Mouse (Mus musculus): ENCODE data around the gene Rpusd2. TPM values are rescaled to one million over a fixed set of nuclear protein-coding genes. Genes with fewer than 3 reads are reported as not detected.
"Not testable (repeated sequence)": the region's sequence is repeated elsewhere in the genome, so short reads cannot be mapped to it uniquely, and the experiment has no call there.

The Rpusd2 gene
- 1 to 10 TPM in 15 of 26 experiments, under 1 TPM in 11; 0.21 to 8.1 (median 1.5) TPM for total RNA-seq (2018; cell fraction: chromatin; rRNA removed)
- 1 to 10 TPM in 23 of 26 experiments, under 1 TPM in 3; 0.48 to 5.9 (median 3.3) TPM for total RNA-seq (2018; cell fraction: cytosol; rRNA removed)
- total RNA-seq (2018; cell fraction: nucleus; rRNA removed): 1 to 10 TPM in 18 of 26 experiments, under 1 TPM in 8; 0.36 to 7.6 (median 1.3) TPM
- 1.7 to 3.6 TPM (median 2.4 TPM) in 3 replicates for polyA plus RNA-seq (2018)

DNA sequence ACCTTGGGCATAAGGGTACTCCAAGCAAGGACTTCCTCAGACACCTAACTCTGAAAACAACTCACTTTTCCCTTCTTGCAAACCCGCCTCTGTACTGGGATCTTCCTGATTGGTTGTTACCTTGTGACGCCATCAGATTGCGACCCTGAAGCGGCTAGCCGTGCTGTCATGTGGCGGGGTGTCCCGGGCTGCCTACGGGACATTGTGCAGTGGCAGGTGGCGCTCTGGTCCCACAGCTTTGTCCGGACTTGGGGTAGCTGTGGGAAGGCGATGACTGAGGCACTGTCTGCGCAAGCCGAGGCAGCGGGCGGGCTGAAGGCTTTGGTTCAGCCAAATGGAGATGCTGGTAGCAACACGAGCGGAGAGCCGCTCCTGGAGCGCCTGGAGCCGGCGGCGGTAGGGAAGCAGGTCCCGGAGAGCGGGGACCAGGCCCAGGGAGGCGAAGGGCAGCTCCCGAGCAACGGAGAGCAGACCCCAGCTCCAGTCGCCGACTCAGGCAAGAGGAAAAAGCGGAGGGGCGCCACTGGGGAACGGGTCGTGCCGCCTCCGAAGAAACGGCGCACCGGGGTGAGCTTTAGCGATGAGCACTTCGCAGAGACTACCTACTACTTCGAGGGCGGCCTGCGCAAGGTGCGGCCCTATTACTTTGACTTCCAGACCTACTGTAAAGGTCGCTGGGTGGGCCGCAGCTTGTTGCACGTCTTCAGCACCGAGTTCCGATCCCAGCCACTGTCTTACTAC is at the start of gene Rpusd2:
Rpusd2 (plus strand) TSS at position 135 of the 741 bp plus-strand sequence.
- H3K27ac ChIP-seq: no peak within 1 kb of the TSS
- H3K36me3 ChIP-seq (ENCODE audit: inconsistent target): peaks cover 16% of the 10 kb centered on the region
- H3K79me2 ChIP-seq (ENCODE audit: inconsistent target): no peaks in the 10 kb centered on the region
- WGBS (ENCODE audit: missing documents): under 1% methylated on average over 49 of the region's 49 CpGs
- peak within 1 kb of the TSS; percentile 65 for H3K4me3 ChIP-seq (ENCODE audit: inconsistent target)

DNA sequence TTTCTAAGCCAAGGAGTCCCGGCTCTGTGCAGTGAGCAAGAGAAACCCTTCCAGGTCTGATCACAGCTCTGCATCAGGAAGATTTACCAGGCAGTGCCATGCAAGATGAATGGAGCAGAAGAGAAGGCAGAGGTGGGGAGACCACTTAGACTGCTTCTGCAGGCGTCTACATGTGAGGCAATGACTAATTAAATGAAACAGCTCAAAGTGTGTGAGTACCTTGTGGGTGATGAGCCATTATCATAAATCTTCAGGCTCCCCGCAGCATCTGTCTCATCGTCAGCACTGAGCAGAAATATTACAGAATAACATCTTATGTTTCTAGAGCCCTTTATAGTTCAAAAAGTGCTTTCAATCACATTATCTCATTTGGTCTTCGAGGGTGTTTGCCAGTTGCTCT is 39.1 kb upstream of the Rpusd2 start:
- H3K79me2 ChIP-seq (ENCODE audit: inconsistent target): no peaks in the 10 kb centered on the region
- H3K36me3 ChIP-seq (ENCODE audit: inconsistent target): no peaks in the 10 kb centered on the region
- no peak overlapping the region for H3K4me3 ChIP-seq (ENCODE audit: inconsistent target)
- no peak overlapping the region for H3K27ac ChIP-seq
- WGBS (ENCODE audit: missing documents): 76% methylated on average over 5 of the region's 5 CpGs

DNA sequence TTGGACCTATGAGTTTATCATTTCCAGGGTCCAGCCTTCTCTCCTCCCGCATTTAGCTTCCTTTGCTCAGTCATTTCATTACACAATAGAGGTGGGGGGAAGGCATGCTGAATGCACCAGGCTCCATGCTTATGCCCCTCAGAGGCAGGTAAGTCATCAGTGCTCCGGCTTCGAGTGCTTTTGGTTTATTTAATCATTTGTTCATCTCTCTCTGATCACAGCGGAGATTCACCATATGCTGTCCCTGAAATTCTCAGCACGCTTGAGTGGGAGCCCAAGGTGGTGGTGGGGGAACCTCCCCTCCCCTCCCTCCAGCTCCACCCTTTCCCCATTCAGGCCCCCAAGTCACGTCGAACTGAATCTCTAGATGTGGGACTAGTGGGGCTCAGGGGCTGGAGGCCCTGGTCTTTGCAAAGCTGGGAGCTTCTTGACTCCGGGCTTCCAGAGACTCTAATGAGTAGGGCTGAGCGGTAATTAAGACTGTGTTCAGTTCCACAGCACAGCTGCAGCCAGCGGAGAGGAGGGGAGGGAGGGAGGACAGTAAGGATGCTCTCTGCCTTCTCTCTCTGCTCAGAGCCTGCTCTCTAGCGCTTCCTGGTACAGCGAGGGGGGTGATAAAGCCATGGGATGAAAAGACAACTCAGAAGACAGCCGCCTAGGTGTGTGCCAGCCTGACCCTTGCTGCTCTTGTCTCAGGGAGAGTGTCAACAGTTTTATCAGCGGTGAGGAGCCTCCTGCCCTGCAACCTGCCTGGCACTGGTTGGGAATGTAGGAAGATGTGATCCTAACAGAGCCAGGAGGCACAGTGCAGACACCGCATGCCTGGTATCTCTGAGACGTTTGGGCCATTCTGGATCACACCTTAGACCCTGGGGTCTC is 38.4 kb upstream of the Rpusd2 start:
- Histone ChIP-seq H3K27ac (no peak overlapping the region), H3K79me2 (ENCODE audit: inconsistent target) (no peaks in the 10 kb centered on the region), H3K4me3 (ENCODE audit: inconsistent target) (no peak overlapping the region), H3K36me3 (ENCODE audit: inconsistent target) (no peaks in the 10 kb centered on the region)
- WGBS (ENCODE audit: missing documents): 70% methylated on average over 16 of the region's 16 CpGs

DNA sequence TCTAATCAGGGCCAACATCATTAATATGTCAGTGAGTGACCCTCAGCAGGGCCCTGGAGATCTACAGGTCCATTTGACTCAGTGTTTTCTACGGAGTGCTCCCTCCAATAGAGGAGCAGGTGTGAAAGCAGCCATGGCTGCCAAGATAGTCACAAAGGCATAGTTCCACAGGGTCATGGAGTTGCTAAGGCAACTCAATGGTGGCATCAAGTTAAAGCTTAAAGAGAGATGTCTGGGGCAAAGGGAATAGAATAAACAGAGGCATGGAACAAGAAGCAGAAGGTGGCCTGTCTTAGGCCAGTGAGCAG is 37.8 kb upstream of the Rpusd2 start:
- no peak overlapping the region for H3K27ac ChIP-seq
- H3K36me3 ChIP-seq (ENCODE audit: inconsistent target): no peaks in the 10 kb centered on the region
- 92% methylated on average over 1 of the region's 1 CpGs for WGBS (ENCODE audit: missing documents)

DNA sequence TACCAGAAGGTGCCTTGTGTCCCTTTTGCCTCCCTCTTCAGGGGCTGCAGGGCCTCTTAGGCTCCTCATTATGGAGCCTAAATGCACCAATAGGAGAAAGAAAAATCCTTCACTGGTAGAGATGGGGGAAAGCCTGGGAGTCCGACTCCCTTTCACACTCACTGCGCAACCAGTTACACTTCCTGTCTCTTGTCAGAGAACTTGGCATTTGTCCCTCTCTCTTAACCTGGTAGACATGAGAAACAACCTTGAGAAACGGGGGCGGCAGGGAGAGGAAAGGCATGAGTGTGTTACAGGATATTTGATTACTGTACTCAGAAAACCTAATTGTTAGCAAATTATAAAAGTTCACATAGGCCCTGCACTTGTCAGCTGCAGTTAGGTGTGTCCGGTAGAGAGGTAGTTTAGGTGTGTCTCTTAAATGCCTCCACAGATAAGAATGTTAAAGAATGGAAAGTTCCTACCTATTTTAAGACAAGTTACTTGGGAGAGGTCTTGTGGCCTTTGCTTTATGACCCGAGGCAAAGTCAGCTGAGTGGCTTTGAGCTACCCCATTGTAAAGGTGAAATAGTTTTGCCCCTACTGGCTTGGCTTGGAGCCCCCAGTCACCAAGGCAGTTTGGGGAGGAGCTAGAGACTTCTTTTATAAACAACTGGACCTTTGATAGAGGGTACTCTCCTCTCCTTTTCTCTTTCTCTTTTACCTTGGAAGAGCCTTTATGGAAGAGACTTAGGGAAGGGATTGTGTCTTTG is 36.3 kb upstream of the Rpusd2 start:
- Histone ChIP-seq H3K79me2 (ENCODE audit: inconsistent target) (no peaks in the 10 kb centered on the region), H3K27ac (no peak overlapping the region), H3K4me3 (ENCODE audit: inconsistent target) (no peak overlapping the region), H3K36me3 (ENCODE audit: inconsistent target) (no peaks in the 10 kb centered on the region)
- WGBS (ENCODE audit: missing documents): 41% methylated on average over 6 of the region's 6 CpGs

More for the DNA sequence above, 37.8 kb upstream of the Rpusd2 start:
- Histone ChIP-seq H3K4me3 (ENCODE audit: inconsistent target) (no peak overlapping the region), H3K79me2 (ENCODE audit: inconsistent target) (no peaks in the 10 kb centered on the region)

DNA sequence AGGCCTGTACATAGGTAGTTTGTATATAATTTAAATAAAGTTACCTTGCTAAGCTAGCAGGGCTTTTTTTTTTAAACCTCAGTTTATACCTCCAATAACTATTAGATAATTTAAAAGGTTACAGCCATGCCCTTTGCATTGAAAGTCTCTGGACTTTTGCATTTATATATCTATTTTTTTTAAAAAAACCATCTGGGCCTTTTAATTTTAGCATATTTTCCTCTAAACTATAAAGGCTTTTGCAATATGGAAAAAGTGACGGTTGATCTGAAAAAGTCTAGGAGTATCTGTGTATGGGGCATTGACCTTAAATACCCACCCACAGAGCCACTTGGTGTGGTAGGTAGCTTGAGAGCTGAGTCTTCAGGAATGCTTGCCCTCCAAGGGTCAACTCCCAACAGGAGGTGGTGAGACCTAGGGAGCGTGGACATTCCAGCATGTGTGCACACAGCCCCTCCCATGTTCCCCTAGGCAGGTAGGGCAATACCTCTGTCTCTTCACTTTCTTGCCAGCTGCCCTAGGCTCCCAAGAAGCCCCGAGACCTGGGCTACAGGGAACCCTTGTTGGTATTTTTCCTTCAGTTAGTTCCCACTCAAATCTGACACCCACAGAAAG is 35.5 kb upstream of the Rpusd2 start:
- 98% methylated on average over 3 of the region's 3 CpGs for WGBS (ENCODE audit: missing documents)
- Histone ChIP-seq H3K36me3 (ENCODE audit: inconsistent target) (no peaks in the 10 kb centered on the region), H3K4me3 (ENCODE audit: inconsistent target) (no peak overlapping the region), H3K79me2 (ENCODE audit: inconsistent target) (no peaks in the 10 kb centered on the region), H3K27ac (no peak overlapping the region)

DNA sequence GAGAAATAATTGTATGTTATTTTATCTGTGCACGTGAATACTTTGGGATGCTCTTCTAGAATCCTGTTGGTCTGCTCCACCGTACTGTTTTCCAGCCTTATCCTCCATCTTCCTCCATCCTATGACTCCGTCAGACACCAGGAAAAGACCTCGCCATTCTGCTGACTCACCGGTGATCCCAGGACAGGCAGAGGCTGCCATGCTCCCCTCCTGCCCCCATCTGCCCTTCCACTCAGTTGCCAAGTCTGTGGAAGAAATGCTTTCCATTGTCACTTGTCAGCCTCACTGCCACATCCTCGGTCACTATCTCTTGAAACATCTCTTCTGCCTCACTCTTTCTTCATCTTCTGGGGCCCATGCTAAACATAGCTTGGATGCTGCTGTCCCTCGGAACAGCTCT is 27.7 kb upstream of the Rpusd2 start:
- no peak overlapping the region for H3K4me3 ChIP-seq (ENCODE audit: inconsistent target)
- H3K36me3 ChIP-seq (ENCODE audit: inconsistent target): no peaks in the 10 kb centered on the region
- H3K27ac ChIP-seq: no peak overlapping the region
- no peaks in the 10 kb centered on the region for H3K79me2 ChIP-seq (ENCODE audit: inconsistent target)
- 84% methylated on average over 7 of the region's 7 CpGs for WGBS (ENCODE audit: missing documents)

DNA sequence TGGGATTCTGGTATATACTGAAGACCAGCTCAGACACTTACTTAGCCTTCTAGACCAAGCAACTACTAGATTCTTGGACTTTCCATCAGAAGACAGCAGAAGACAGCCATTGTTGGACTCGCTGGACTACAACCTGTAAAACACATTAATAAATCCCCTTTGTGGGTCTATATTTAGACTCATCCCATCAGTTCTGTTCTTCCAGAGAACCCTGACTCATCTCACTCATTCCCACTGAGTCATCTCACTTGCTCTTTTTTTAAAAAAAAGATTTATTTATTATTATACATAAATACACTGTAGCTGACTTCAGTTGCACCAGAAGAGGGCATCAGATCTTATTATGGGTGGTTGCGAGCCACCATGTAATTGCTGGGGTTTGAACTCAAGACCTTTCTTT is 25.2 kb upstream of the Rpusd2 start:
- Histone ChIP-seq H3K27ac (no peak overlapping the region), H3K4me3 (ENCODE audit: inconsistent target) (no peak overlapping the region), H3K79me2 (ENCODE audit: inconsistent target) (no peaks in the 10 kb centered on the region), H3K36me3 (ENCODE audit: inconsistent target) (no peaks in the 10 kb centered on the region)
- 96% methylated on average over 2 of the region's 2 CpGs for WGBS (ENCODE audit: missing documents)

DNA sequence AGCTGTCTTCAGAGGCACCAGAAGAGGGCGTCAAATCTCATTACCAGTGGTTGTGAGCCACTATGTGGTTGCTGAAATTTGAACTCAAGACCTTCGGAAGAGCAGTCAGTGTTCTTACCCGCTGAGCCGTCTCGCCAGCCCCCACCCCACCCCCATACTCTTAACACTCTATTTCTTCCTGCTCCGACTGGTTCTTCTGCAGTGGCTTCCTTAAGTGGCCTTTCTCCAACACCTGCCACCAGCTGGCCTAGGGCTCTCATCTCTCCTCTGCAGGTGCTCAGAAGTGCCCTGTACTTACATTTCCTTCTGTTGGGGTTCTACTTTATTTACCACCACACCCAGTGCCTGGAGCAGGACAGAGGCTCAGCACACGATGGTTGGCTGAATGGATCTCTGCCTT is 19.6 kb upstream of the Rpusd2 start:
- H3K36me3 ChIP-seq (ENCODE audit: inconsistent target): peaks cover 19% of the 10 kb centered on the region
- H3K79me2 ChIP-seq (ENCODE audit: inconsistent target): no peaks in the 10 kb centered on the region
- H3K27ac ChIP-seq: peak overlapping the region; percentile 65; the same call in 1 of the 2 replicates
- no peak overlapping the region for H3K4me3 ChIP-seq (ENCODE audit: inconsistent target)
- 49% methylated on average over 7 of the region's 7 CpGs for WGBS (ENCODE audit: missing documents)

DNA sequence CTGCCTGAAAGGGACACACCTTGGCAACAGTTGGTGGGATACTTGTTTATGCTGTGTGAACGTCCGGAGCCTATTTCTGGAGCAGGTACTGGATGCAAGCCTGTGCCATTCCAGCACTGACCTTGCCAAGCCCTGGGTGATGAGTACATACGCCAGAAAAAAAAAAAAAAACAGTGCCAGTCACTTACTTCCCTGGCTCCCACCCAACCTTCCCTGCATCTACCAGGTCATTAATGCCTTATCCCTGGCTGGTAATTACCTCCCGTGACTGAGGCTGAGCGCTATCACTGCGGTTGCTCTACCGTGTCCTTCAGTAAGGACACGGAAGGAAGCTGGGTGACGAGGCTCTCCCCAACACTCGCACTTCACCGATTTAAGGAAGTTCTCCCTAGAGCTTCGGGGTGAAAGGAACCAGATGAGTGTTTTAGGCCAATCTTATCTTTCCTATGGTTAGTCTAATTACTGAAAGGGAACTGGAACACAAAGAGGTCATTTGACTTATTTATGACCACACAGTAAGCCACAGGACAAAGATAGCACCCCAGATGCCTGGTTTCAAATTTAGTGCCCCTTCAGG is 18.9 kb upstream of the Rpusd2 start:
- Histone ChIP-seq H3K79me2 (ENCODE audit: inconsistent target) (no peaks in the 10 kb centered on the region), H3K4me3 (ENCODE audit: inconsistent target) (no peak overlapping the region), H3K27ac (peak overlapping the region; percentile 65), H3K36me3 (ENCODE audit: inconsistent target) (peaks cover 26% of the 10 kb centered on the region)
- 4% methylated on average over 12 of the region's 12 CpGs for WGBS (ENCODE audit: missing documents)

DNA sequence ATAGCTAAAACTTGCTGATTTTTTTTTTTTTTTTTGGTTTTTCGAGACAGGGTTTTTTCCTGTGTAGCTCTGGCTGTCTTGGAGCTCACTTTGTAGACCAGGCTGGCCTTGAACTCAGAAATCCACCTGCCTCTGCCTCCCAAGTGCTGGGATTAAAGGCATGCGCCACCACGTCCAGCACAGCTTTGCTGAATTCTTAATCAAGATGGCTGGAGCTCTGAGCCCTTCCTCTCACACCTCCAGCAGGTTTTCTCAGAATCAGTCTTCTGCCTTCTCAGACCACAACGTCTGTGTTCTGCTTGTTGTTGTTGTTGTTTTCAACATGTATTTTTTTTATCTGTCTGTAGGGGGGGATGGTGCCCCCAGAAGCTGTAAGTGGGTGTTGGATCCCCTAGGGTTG is 18.3 kb upstream of the Rpusd2 start:
- H3K4me3 ChIP-seq (ENCODE audit: inconsistent target); H3K79me2 ChIP-seq (ENCODE audit: inconsistent target): not testable (repeated sequence)
- Histone ChIP-seq H3K27ac (peak overlapping the region; percentile 65), H3K36me3 (ENCODE audit: inconsistent target) (peaks cover 32% of the 10 kb centered on the region)
- WGBS (ENCODE audit: missing documents): 68% methylated on average over 3 of the region's 4 CpGs

DNA sequence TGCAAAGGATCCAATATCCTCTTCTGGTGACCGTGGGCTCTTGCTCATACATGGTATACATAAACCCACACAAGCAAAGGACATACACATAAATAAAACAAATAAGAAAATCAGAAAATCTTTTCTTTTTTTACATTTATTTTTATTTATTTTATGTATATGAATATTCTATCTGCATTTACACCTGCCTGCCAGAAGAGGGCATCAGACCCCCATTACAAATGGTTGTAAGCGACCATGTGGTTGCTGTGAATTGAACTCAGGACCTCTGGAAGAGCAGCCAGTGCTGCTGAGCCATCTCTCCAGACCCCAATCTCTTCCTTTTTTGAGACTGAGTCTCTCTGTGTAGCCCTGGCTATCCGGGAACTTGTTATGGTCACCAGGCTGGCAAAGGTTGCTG is 16.9 kb upstream of the Rpusd2 start:
- H3K79me2 ChIP-seq (ENCODE audit: inconsistent target): no peaks in the 10 kb centered on the region
- no peak overlapping the region for H3K27ac ChIP-seq
- H3K36me3 ChIP-seq (ENCODE audit: inconsistent target): peaks cover 41% of the 10 kb centered on the region
- 100% methylated on average over 3 of the region's 3 CpGs for WGBS (ENCODE audit: missing documents)
- H3K4me3 ChIP-seq (ENCODE audit: inconsistent target): no peak overlapping the region

DNA sequence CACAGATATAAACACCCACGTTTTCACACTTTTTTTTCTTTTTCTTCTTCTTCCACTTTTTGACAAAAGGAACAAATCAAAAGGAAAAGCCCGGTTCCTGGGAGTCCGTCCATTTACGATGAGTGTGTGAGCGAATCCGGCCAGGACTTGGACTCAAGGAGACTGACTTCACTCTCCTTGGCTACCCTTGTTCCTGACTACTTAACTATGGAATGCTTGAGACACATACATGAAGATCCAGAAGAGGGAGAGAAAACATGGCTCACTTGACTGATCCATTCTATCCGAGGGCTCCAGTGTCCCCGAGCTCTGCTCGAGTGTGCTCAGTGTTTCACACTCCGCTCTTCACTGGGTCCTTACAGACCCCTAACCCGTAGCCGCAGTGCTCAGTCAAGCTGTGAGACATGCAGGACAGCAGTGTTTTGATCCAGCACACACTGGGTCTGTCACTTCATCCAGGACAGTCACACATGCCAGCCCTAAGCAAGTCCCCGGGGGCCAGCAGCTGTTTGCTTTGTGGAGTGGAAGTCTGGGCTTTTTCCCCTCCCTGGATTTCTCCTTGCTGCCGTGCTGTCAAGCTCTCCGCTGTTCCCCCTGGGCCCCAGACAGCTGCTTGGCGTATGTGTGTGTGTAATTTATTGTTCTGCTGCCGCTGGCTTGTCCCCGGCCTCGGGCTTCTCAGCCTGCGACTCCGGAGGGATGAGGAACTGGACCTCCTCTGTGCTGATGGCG is 16.0 kb upstream of the Rpusd2 start:
- 91% methylated on average over 22 of the region's 22 CpGs for WGBS (ENCODE audit: missing documents)
- Histone ChIP-seq H3K4me3 (ENCODE audit: inconsistent target) (no peak overlapping the region), H3K27ac (no peak overlapping the region), H3K79me2 (ENCODE audit: inconsistent target) (no peaks in the 10 kb centered on the region), H3K36me3 (ENCODE audit: inconsistent target) (peaks cover 41% of the 10 kb centered on the region)

Measured in macrophage (primary cell).